Mouse (Mus musculus): ENCODE data around the gene Cfap46. TPM values are rescaled to one million over a fixed set of nuclear protein-coding genes. Genes with fewer than 3 reads are reported as not detected.

Gene Cfap46
- polyA plus RNA-seq, 1 experiment from 2014 or later: 3.0 TPM

- Histone ChIP-seq H3K27me3 (ENCODE audit: control insufficient read depth, insufficient read depth, low read length) (peaks cover 55% of the 10 kb centered on the region), H3K4me3 (replicated peaks; ENCODE audit: low read length) (no peak overlapping the region), H3K4me1 (replicated peaks; ENCODE audit: control insufficient read depth, insufficient read depth, low read length) (no peaks in the 10 kb centered on the region), H3K27ac (no peak overlapping the region), H3K4me2 (replicated peaks) (no peak overlapping the region), H3K9ac (no peak overlapping the region), H3K36me3 (replicated peaks; ENCODE audit: control insufficient read depth, insufficient read depth) (no peaks in the 10 kb centered on the region), H3K9me3 (ENCODE audit: control insufficient read depth, low read length) (no peaks in the 10 kb centered on the region)
- ATAC-seq (ENCODE audit: low FRiP score) (no peak), DNase-seq (ENCODE audit: low spot score) (no peak)
- 80% methylated on average over 3 of the region's 3 CpGs for WGBS
Measured at GRCm38 (mm10) chr7:139572665-139573064, 111.0 kb downstream of the Cfap46 start.

- Histone ChIP-seq H3K4me1 (replicated peaks; ENCODE audit: control insufficient read depth, insufficient read depth, low read length) (0 out of 2 replicates have a peak, but pooled peaks cover 7% of the 10 kb centered on the region), H3K27me3 (ENCODE audit: control insufficient read depth, insufficient read depth, low read length) (peaks cover 47% of the 10 kb centered on the region), H3K4me2 (replicated peaks) (no peak overlapping the region), H3K9me3 (ENCODE audit: control insufficient read depth, low read length) (no peaks in the 10 kb centered on the region), H3K4me3 (replicated peaks; ENCODE audit: low read length) (no peak overlapping the region), H3K9ac (no peak overlapping the region), H3K36me3 (replicated peaks; ENCODE audit: control insufficient read depth, insufficient read depth) (no peaks in the 10 kb centered on the region), H3K27ac (no peak overlapping the region)
- DNase-seq (ENCODE audit: low spot score) (no peak), ATAC-seq (ENCODE audit: low FRiP score) (no peak)
- 94% methylated on average over 5 of the region's 5 CpGs for WGBS
Measured at GRCm38 (mm10) chr7:139570788-139571187, 112.8 kb downstream of the Cfap46 start.

GRCm38 (mm10) chr7:139566533-139566932 is 117.1 kb downstream of the Cfap46 start:
- Histone ChIP-seq H3K4me2 (replicated peaks) (no peak overlapping the region), H3K27me3 (ENCODE audit: control insufficient read depth, insufficient read depth, low read length) (peaks cover 36% of the 10 kb centered on the region)
- peak; percentile 55; the same call in 1 of the 2 replicates for ATAC-seq (ENCODE audit: low FRiP score)

GRCm38 (mm10) chr7:139565998-139566397 is 117.6 kb downstream of the Cfap46 start:
- Histone ChIP-seq H3K4me3 (replicated peaks; ENCODE audit: low read length) (no peak overlapping the region), H3K27ac (no peak overlapping the region), H3K9me3 (ENCODE audit: control insufficient read depth, low read length) (no peaks in the 10 kb centered on the region), H3K4me1 (replicated peaks; ENCODE audit: control insufficient read depth, insufficient read depth, low read length) (peaks cover 7% of the 10 kb centered on the region; the same call in 1 of the 2 replicates), H3K9ac (no peak overlapping the region), H3K27me3 (ENCODE audit: control insufficient read depth, insufficient read depth, low read length) (peaks cover 35% of the 10 kb centered on the region), H3K36me3 (replicated peaks; ENCODE audit: control insufficient read depth, insufficient read depth) (no peaks in the 10 kb centered on the region), H3K4me2 (replicated peaks) (no peak overlapping the region)
- WGBS: 70% methylated on average over 6 of the region's 6 CpGs
- ATAC-seq (ENCODE audit: low FRiP score): no peak
- no peak for DNase-seq (ENCODE audit: low spot score)

More at GRCm38 (mm10) chr7:139566533-139566932, 117.1 kb downstream of the Cfap46 start:
- WGBS: 56% methylated on average over 8 of the region's 8 CpGs
- Histone ChIP-seq H3K9me3 (ENCODE audit: control insufficient read depth, low read length) (no peaks in the 10 kb centered on the region), H3K36me3 (replicated peaks; ENCODE audit: control insufficient read depth, insufficient read depth) (no peaks in the 10 kb centered on the region), H3K4me1 (replicated peaks; ENCODE audit: control insufficient read depth, insufficient read depth, low read length) (peaks cover 7% of the 10 kb centered on the region; the same call in 1 of the 2 replicates), H3K4me3 (replicated peaks; ENCODE audit: low read length) (no peak overlapping the region), H3K9ac (no peak overlapping the region), H3K27ac (no peak overlapping the region)
- no peak for DNase-seq (ENCODE audit: low spot score)

GRCm38 (mm10) chr7:139564161-139564560 is 119.5 kb downstream of the Cfap46 start:
- no peak for DNase-seq (ENCODE audit: low spot score)
- H3K36me3 ChIP-seq (replicated peaks; ENCODE audit: control insufficient read depth, insufficient read depth): 0 out of 2 replicates have a peak, but pooled peaks cover 3% of the 10 kb centered on the region
- no peaks in the 10 kb centered on the region for H3K9me3 ChIP-seq (ENCODE audit: control insufficient read depth, low read length)
- peaks cover 47% of the 10 kb centered on the region for H3K27me3 ChIP-seq (ENCODE audit: control insufficient read depth, insufficient read depth, low read length)
- no peak overlapping the region for H3K4me3 ChIP-seq (replicated peaks; ENCODE audit: low read length)
- no peak overlapping the region for H3K27ac ChIP-seq
- no peak overlapping the region for H3K9ac ChIP-seq
- WGBS: 95% methylated on average over 2 of the region's 2 CpGs
- H3K4me2 ChIP-seq (replicated peaks): no peak overlapping the region
- ATAC-seq (ENCODE audit: low FRiP score): no peak
- peaks cover 7% of the 10 kb centered on the region; the same call in 1 of the 2 replicates for H3K4me1 ChIP-seq (replicated peaks; ENCODE audit: control insufficient read depth, insufficient read depth, low read length)

- no peak overlapping the region for H3K4me3 ChIP-seq (replicated peaks; ENCODE audit: low read length)
- H3K36me3 ChIP-seq (replicated peaks; ENCODE audit: control insufficient read depth, insufficient read depth): 0 out of 2 replicates have a peak, but pooled peaks cover 3% of the 10 kb centered on the region
- DNase-seq (ENCODE audit: low spot score): no peak
- H3K4me2 ChIP-seq (replicated peaks): no peak overlapping the region
- no peaks in the 10 kb centered on the region for H3K9me3 ChIP-seq (ENCODE audit: control insufficient read depth, low read length)
- WGBS: 54% methylated on average over 4 of the region's 4 CpGs
- no peak for ATAC-seq (ENCODE audit: low FRiP score)
- H3K4me1 ChIP-seq (replicated peaks; ENCODE audit: control insufficient read depth, insufficient read depth, low read length): peaks cover 7% of the 10 kb centered on the region; the same call in 1 of the 2 replicates
- H3K27me3 ChIP-seq (ENCODE audit: control insufficient read depth, insufficient read depth, low read length): peaks cover 50% of the 10 kb centered on the region
- H3K27ac ChIP-seq: peak overlapping the region; percentile 20; the same call in 1 of the 2 replicates
- H3K9ac ChIP-seq: no peak overlapping the region
Measured at GRCm38 (mm10) chr7:139563425-139563824, 120.2 kb downstream of the Cfap46 start.

- Histone ChIP-seq H3K4me3 (replicated peaks; ENCODE audit: low read length) (no peak overlapping the region), H3K27ac (no peak overlapping the region), H3K4me2 (replicated peaks) (no peak overlapping the region), H3K36me3 (replicated peaks; ENCODE audit: control insufficient read depth, insufficient read depth) (0 out of 2 replicates have a peak, but pooled peaks cover 3% of the 10 kb centered on the region), H3K4me1 (replicated peaks; ENCODE audit: control insufficient read depth, insufficient read depth, low read length) (no peaks in the 10 kb centered on the region; the same call in 1 of the 2 replicates), H3K9ac (no peak overlapping the region), H3K27me3 (ENCODE audit: control insufficient read depth, insufficient read depth, low read length) (peaks cover 60% of the 10 kb centered on the region), H3K9me3 (ENCODE audit: control insufficient read depth, low read length) (no peaks in the 10 kb centered on the region)
- 92% methylated on average over 10 of the region's 10 CpGs for WGBS
- no peak for DNase-seq (ENCODE audit: low spot score)
- ATAC-seq (ENCODE audit: low FRiP score): no peak
Measured at GRCm38 (mm10) chr7:139559659-139560058, 124.0 kb downstream of the Cfap46 start.

GRCm38 (mm10) chr7:139556746-139557526 is 126.7 kb downstream of the Cfap46 start:
- Histone ChIP-seq H3K9ac (no peak overlapping the region), H3K9me3 (ENCODE audit: control insufficient read depth, low read length) (no peaks in the 10 kb centered on the region), H3K4me3 (replicated peaks; ENCODE audit: low read length) (no peak overlapping the region), H3K27ac (no peak overlapping the region), H3K4me2 (replicated peaks) (no peak overlapping the region), H3K4me1 (replicated peaks; ENCODE audit: control insufficient read depth, insufficient read depth, low read length) (no peaks in the 10 kb centered on the region), H3K27me3 (ENCODE audit: control insufficient read depth, insufficient read depth, low read length) (peaks cover 73% of the 10 kb centered on the region), H3K36me3 (replicated peaks; ENCODE audit: control insufficient read depth, insufficient read depth) (0 out of 2 replicates have a peak, but pooled peaks cover 3% of the 10 kb centered on the region)
- ATAC-seq (ENCODE audit: low FRiP score) (no peak), DNase-seq (ENCODE audit: low spot score) (no peak)
- 25% methylated on average over 10 of the region's 10 CpGs for WGBS

- H3K4me2 ChIP-seq (replicated peaks): no peak overlapping the region
- no peak for DNase-seq (ENCODE audit: low spot score)
- H3K27me3 ChIP-seq (ENCODE audit: control insufficient read depth, insufficient read depth, low read length): peaks cover 73% of the 10 kb centered on the region
- no peak overlapping the region for H3K27ac ChIP-seq
- 31% methylated on average over 5 of the region's 5 CpGs for WGBS
- H3K9ac ChIP-seq: no peak overlapping the region
- no peaks in the 10 kb centered on the region for H3K4me1 ChIP-seq (replicated peaks; ENCODE audit: control insufficient read depth, insufficient read depth, low read length)
- no peak overlapping the region for H3K4me3 ChIP-seq (replicated peaks; ENCODE audit: low read length)
- H3K36me3 ChIP-seq (replicated peaks; ENCODE audit: control insufficient read depth, insufficient read depth): 0 out of 2 replicates have a peak, but pooled peaks cover 3% of the 10 kb centered on the region
- no peaks in the 10 kb centered on the region for H3K9me3 ChIP-seq (ENCODE audit: control insufficient read depth, low read length)
- ATAC-seq (ENCODE audit: low FRiP score): no peak
Measured at GRCm38 (mm10) chr7:139556331-139556730, 127.3 kb downstream of the Cfap46 start.

All from hindbrain, embryonic 14.5 days (tissue).